Mouse (Mus musculus) megakaryocyte, embryonic 14.5 days (primary cell): Measurements from ENCODE around the gene Rab4a.

Experiments
- FLI1 ChIP-seq: IDR thresholded peaks from 2 replicates; pipeline ENCODE4 v1.6.1; 2012; ENCODE audit warnings: low read length, inconsistent platforms, mixed read lengths
- GATA1 ChIP-seq: IDR thresholded peaks from 3 replicates; pipeline ENCODE4 v1.6.1; 2012; ENCODE audit warnings: mixed read lengths, low read length, inconsistent platforms, borderline replicate concordance

GRCm38 (mm10) chr8:123756901-123757300 lies 48.9 kb upstream of the Rab4a start:
- TF ChIP-seq GATA1 (no peak), FLI1 (no peak)
